Mouse (Mus musculus) kidney, adult 8-10 months (tissue): ENCODE results near the gene Gm21170.
"Not testable (repeated sequence)": the region's sequence is repeated elsewhere in the genome, so short reads cannot be mapped to it uniquely, and the experiment has no call there.

Experiments used
- DNase-seq, 2 experiments: peaks; one replicate each; pipeline ENCODE4 v3.0.0; 2022

Gm21170 gene

GRCm38 (mm10) chrY:47690998-47691397 lies at the start of gene Gm21170:
Gm21170 (minus strand) TSS chrY:47691098.
- not testable (repeated sequence) for DNase-seq
